Mouse (Mus musculus): ENCODE results near the gene Mrpl18.
"Not testable (repeated sequence)": the region's sequence is repeated elsewhere in the genome, so short reads cannot be mapped to it uniquely, and the experiment has no call there.

The Mrpl18 gene

DNA sequence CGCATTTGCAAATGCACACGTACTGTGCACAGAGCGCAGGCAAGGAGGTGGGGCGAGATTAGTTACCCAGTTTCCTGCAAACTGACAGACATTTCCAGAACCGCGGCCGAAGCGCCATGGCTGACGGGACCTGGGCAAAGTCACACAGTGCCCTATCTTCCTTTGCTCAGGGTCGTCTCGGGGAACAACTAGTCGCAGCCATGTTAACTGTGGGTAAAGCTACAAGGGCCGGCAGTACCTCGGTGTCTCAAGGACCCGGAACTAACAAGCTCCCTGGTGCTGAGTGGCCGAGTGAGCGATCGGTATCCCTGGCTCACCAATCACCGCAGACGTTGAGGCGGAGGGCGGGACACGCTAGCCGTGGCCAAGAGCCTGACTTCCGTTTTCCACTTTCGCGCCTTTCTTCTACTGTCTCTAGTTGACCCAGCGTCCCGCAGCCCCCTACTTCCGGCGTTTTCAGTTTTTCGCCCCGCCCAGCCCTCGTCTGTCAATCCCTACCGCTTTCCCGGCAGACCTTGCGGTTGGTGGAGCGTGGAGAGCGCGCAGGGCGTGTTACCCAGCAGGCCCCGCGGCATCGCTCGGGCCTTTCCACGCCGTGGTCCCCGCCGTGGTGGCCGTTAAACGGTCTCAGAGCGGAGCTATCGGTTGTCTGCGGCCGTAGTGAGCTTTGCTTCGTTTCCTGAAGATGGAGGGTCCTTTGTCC is at the start of gene Mrpl18:
Mrpl18 (minus strand) TSS at position 465 of the 703 bp plus-strand sequence.
- DNase-seq, result peak; percentile 100

DNA sequence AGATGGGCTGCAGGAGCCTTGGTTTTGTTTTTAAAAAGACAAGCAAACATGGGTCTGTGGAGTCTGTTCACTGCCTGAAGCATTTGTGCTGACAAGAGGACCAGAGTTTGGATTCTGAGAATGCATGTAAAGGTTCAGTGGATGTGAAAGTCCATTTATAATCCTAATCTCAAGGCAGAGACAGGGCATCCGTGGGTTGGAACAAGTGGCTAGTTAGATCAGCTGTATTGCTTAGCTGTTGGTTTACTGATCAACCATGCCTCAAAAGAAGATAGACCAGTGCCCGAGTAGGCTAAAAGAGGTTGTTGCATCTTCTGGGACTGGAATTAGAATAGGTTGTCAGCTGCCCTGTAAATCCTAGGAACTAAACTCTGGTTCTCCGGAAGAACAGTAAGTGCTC is 47.3 kb upstream of the Mrpl18 start:
- peak; percentile 74 for DNase-seq

DNA sequence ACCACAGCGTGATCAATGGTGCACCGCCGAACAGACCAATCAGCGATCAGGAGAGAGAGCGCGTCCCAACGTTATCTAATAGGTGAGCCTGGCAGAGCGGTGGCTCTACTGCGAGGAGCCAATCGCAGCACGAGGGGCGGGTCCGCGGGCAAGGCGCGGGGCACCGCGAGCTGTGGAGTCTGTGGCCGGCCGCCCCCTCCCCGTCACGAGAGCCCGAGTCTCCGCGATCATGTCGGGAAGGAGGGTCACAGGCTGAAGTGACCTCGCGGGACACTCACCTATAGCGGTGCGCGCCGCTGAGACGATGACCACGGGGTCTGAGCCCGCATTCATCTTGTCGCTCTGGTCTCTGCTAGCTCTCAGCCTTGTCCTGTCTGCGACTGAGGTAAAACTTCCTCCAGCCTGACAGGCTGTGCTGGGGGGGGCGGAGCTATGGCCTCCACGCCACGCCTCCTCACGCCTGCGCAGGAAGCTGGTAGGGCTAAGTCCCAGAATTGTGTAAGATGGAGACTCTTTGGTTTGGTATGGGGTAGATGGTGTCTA is 44.3 kb upstream of the Mrpl18 start, which contains the start of gene Acat2:
Acat2 (minus strand) TSS at position 417 of the 543 bp plus-strand sequence.
- DNase-seq, result peak; percentile 97

DNA sequence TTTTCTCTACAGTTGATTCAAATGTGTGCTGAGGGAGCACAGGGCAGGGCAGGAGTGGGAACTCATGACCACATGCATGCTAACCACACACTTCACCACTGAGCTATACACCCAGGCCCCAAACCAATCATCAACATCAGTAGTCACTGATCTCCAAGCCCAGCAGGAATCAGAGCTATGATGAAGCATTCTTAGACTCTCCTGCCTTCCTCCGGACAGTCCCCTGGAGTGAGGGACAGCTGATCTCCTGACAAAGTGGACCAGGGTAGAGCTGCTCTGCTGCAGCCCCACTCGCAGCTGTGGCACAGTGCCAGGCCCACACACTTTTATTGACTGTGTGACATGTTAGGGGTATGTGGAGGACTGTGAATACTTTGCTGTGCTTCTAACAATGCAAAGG is 43.2 kb upstream of the Mrpl18 start:
- not testable (repeated sequence) for DNase-seq

DNA sequence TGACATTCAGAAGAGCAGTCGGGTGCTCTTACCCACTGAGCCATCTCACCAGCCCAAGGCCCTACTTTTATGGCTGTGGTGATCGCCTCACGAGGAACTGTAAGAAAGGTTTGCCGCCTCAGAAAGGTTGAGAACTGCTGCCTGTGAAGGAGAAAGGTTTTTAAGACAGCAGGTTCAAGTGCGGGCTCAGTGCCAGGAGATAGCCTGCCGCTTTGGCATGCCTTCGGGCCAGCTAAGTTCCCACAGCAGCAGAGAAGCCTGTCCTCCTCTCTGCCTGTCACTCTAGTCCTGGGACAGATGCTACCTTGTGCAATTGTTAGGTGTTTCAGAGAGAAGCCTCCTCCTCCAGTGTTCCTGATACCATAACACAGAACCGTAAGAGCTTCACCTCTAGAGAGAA is 40.5 kb upstream of the Mrpl18 start:
- peak; percentile 55 for DNase-seq

DNA sequence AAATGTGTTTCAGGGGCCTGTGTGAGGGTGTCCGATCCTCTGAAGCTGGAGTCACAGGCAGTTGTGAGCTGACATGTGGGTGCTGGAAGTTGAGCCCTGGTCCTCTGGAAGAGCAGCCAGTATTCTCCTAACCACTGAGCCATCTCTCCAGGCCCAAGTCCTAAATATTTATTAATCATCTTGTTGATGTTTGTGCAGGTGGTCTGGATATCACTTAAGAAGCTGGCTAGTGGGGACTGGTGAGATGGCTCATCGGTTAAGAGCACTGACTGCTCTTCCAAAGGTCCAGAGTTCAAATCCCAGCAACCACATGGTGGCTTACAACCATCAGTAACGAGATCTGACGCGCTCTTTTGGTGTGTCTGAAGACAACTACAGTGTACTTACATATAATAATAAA is 33.5 kb upstream of the Mrpl18 start:
- DNase-seq, result no peak

DNA sequence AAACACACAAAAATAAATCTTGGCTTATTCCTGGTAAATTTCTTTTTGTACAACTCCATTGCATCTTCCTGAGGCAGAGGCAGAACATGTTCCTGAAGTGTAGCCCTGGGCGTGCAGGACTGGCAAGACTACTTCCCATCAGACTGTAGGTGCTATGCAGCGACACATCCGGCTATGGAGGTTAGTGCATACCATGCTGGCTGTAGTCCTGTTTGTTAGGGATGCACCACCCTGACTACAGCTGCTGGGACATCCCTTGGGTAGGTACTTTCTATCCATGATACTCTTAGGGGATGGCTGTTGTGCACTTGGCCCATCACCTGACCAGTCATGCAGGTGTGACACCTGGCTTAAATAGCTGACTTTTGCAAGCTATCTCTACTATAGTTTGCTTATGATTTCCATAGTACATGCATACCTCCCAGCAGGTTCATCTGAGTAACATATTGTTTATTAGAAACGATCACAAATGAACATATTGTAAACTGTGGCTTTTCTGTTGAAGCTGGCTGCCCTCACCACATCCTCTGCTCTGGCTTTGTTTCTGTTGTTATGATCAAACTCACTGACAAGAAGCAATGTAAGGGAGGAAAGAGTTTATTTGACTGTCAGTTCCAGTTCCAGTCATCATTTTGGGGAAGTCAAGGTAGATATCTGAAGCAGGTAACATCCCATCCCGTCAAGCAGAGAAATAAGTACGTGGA is 26.5 kb upstream of the Mrpl18 start:
- no peak for DNase-seq

DNA sequence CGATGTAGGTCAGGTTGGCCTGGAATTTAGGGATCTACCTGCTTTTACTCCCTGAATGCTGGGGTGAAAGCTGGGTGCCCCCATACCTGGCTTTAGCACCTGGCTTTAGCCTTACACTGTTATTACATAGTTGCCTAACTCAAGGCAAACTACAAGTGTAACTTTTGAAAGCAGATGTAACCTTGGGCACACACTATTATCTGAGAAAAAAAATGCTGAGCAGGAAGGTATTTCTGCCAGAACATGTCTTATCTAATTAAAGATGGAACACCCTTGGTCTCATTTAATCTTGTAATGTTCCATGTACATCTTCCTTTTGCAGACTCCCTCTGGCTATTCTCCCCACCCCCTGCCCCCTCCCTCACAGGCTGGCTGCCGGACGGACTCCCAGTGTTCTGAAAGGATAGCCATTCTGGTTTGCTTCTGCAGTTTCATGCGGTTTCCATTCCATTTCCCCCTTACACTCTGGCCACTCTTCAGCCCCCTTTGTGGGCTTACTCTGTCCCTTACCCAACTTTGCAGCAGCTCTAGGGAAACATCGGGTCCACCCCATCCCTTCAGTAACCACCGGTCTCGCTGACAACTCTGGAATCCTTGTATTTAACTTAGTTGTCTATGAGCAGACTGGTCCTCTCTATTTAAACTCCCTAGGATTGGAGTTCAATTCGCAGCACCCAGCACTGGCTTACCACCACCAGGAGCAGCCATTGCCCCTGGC is 25.6 kb upstream of the Mrpl18 start:
- no peak for DNase-seq

DNA sequence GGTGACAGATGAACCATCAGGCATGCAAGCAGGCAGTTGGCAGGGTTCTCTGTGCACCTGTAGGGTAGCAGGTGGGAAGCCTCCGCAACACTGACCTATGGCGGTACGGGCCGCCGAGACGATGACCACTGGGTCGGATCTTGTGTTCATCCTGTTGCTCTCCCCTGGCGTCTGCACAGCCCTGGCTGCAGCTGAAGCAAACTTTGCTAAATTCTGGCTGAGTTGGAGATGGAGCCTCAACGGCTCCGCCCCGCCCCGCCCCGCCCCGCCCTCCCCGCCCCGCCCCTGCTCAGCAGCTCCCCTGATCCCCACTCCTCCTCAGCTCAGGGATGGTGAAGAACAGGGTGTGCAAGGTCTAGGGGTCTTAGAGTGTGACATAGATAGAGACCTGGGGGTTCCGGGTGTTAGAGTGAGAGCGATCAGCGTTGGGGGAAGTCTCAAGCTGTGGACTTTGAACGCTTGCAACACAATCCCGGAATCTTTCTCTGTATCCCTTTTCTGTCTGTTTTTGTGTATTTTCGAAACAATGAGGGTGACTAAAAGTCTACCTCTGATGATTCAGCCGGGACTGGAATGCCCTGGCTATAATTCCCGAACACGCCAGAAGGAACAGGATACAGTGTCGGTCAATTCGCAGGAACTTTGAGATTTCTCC is 24.1 kb upstream of the Mrpl18 start, which contains the start of gene Acat3:
Acat3 (minus strand) TSS at position 450 of the 655 bp plus-strand sequence.
- DNase-seq, result peak; percentile 45

DNA sequence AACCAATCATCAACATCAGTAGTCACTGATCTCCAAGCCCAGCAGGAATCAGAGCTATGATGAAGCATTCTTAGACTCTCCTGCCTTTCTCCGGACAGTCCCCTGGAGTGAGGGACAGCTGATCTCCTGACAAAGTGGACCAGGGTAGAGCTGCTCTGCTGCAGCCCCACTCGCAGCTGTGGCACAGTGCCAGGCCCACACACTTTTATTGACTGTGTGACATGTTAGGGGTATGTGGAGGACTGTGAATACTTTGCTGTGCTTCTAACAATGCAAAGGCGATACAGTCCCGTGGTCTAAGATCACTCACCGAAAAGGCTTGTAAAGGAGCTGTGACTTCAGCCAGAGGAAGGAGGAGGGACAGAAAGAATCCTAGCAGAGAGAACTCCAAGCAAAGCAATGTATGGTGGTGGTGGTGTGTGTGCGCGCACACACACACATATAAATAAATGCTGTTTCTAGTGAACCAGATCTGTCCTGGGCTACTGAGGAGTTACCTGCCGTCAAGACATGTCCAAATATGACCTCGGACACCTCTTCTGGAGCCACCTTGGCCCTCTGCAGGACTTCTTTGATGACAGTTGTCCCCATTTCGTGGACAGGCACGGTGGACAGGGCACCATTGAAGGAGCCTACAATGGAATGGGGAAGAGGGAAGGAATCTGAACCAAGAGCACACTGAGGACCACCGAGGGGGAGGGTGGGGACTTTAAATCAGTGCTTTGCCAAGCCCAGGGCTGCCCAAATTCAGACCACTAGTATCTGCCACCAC is 23.4 kb upstream of the Mrpl18 start:
- DNase-seq, result not testable (repeated sequence)

DNA sequence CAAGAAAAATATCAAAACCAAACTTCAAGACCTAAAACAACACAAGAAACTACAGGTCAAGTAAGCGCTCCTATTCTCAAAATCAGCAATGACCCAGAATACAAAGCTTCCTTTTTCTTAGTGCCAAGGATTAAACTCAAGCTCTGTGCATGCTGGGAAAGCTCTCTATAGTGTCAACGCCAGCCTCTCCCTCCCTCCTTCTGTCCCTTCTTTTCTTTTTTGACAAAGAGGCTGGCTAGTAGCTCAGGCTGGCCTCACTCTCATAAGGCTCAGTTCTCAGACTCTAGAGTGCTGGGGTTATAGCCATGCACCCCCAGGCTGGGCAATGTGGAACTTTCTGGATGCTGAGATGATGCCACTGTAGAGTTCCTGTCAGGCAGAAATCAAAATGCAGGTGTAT is 21.9 kb upstream of the Mrpl18 start:
- no peak for DNase-seq

DNA sequence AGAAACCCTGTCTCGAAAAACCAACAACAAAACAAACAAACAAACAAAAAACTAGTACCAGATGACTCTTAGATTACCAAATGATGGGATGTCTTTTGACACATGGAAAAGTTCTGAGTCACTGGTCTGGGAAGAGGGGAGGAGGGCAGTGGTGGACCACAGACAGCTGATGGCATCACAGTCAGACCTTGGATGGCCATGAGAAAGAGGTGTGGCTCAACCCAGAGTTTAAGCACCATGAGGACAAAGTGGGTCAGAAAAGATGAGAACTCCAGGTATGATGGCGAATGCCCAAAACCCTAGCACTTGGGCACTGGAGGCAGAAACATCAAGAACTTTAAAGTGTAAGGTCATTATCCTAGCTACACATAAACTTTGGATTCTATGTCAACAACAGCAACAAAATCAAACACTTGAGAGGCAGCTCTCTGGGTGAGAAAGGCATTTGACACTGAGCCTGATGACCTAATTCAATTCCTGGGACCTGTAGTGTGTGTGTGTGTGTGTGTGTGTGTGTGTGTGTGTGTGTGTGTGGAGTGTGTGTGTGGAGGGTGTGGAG is 21.3 kb upstream of the Mrpl18 start:
- DNase-seq, result no peak

DNA sequence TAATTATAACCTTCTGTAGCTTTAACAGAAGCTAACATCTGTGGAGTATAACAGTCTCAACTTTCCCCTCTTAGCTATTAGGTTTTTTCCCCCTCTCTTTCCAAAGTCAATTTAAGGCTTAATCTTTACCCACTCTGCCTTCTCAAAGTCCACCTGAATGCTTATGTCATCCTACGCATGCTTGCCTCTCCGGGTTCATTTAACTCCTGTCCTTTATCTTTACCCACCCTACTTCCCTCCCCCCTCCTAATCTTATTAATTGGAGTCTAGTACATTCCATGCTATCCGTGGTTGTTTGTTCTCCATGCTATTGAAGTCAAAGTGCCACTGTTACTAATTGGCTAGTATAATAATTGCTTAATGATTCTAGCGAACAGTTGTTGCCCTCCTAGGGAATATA is 19.6 kb upstream of the Mrpl18 start:
- DNase-seq, result peak; percentile 86

DNA sequence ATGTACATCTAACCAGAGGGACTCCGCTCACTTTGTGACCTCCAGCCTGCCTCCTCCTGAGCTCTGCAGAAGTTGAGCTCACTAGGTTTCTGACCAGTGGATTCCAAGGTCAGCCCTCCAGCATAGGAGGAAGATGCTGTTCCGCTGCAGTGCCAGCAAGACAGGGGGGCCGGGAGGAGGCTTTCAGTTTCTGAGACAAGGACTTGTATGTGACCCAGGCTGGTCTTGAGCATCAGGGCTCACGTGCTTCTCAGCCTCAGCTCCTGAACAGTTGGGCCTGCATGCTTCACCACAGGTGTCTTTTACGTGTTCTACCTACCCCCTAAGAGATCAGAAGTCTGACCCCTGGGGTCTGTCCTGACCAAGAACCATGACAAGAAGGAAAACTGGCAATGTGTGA is 15.4 kb upstream of the Mrpl18 start:
- DNase-seq, result peak; percentile 34

DNA sequence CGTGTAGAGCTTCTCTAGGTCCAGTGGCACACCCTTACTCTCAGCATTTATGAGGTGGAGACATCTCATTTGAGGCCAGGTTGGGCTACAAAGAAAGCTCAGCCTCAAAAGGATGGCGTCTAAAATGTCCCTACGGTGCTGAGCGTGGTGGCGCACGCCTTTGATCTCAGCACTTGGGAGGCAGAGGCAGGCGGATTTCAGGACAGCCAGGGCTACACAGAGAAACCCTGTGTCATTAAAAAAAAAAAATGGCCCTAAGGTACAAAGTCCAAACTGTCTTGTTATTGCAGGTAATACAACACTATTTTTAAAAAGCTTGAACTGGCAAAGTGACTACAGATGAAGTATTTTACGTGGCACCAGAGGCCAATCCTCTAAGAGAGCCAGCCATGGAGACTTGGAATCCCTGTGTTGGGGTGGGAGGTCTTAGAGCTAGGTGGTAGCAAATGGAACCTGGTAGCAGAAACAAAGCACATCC is 9.6 kb upstream of the Mrpl18 start:
- DNase-seq, result no peak

DNA sequence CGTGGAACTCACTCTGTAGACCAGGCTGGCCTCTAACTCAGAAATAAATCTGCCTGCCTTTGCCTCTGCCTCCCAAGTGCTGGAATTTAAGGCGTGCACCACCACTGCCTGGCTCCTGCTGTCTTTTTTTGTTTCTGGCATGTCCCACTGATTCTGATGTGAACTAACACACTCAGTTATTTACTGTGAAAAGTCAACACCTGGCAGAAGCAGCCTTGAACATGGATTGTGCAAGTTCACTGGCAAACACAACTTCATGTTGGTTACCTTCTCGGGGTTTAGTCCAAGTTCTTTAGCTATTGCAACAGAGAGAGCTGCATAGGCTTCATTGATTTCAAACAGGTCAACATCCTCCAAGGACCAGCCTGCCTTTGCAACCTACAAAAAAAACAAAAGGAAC is 8.9 kb upstream of the Mrpl18 start:
- no peak for DNase-seq

DNA sequence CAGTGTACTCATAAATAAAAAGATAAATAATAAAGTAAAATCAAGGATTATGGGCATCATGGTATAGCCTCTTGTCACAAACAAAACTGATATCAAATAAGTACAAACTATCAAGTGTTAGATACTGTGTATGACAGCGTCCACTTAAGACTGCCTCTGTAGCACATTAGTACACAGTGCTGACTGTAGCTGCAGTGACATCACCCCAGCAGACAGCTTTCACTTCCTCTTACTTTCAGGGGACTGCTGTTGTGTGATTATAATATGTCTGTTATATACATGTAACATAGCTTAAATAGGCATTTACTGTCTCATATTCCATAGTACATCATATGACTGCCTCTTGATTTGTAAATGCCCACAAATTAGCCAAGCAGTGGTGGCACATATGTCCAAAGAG is 4.9 kb upstream of the Mrpl18 start:
- DNase-seq, result no peak

DNA sequence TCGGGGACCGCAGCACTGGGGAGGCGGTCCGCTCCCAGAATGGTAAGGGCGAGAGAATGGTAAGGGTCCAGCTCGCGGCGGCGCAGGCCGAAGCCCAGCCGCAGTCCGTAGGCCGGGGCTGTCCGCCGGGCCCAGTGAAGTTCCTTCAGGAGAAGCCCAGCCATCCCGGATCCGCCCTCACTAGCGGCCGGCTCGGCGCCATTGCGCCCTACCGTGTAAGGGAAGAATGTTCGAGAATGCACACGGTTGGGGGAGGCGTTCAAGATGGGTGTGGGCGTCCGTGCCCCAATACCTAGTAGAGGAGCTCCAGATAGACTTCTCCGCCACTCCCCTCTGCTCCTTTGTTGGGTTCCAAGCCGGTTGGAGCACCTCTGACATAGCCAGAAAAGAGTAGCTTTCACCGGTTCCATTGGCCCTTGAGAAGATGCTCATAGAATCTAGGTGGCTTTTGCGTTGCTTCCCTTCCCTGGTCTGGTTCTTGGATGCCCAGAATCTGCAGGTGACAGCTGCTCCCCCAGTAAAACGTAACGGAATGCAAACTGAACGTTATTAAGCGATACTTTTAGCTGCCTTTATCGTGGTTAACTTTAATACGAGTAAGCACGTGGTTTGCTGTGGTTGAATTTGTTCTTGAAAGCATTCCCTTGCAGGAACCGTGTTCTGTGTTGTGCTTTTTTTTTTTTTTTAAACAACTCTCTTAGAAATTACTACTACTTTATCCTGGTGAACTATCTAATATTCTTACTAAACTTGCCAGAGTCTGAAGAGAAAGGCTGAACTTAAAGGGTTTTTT is 639 bp upstream of the Mrpl18 start:
- DNase-seq, result peak; percentile 53

DNA sequence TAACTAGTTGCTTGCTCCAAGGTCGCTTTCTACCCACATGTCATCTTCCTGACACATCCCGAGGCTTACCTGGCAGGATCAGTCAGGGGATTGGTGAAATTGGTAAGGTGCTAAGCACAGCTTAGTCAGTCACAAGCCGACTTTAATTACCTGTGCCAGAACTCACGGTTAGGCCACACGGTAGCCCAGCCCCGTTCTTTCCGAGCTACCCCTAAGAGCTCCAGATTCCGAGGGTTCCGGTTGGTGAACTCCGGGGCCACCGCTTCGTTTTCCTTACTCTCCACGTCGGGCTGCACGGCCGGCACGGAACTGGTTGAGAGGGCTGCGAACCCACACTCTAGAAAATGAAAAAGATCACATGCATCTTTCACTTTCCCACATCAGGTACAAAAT is 661 bp downstream of the Mrpl18 start, which contains the start of gene Tcp1:
Tcp1 (plus strand) TSS at position 214 of the 393 bp plus-strand sequence.
- peak; percentile 53 for DNase-seq

DNA sequence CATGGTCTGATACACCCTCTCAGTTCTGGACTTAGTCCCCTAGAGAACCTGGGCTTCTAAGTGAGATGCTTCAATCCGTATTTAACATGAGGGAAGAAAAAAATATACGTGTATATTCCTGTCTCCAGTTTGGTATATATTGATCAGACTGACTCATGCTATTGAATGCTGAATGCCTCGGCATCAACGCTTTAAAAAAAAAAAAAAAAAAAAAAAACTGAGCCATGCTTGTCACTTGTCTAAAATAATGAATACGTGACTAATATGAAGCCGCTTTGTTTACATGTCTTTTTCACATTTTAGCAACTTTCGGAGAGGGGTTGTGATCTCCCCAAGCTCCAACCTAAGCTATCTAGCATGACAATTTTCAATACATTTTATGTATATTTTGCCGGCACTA is 5.8 kb downstream of the Mrpl18 start:
- DNase-seq, result no peak
